Mouse (Mus musculus): ENCODE measurements around the gene Itga10. TPM values are rescaled to one million over a fixed set of nuclear protein-coding genes. Genes with fewer than 3 reads are reported as not detected.

Gene Itga10
- polyA plus RNA-seq, 1 experiment = 0.44 TPM

DNA sequence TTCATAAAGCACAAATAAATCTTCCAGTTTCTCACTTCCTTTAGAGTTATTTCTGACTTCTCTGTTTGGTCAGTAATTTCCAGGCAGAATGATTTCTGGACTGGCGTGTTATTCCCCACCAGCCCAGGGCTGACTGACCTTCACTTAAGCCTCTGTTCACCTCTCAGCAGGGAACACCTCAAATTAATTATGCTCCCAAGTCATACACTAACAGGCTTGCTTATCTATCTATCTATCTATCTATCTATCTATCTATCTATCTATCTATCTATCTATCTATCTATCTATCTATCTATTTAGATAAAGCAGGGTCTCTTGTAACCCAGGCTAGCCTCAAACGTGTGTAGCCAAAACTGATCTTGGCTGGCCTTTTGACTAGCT lies 63.3 kb downstream of the Itga10 start:
- H3K27ac ChIP-seq (ENCODE audit: insufficient read depth, low read depth, low read length) = no peak overlapping the region
- H3K4me3 ChIP-seq (ENCODE audit: insufficient read depth, low read length) = no peak overlapping the region
- no peak for TF ChIP-seq POLR2A (IDR thresholded peaks at IDR 0.05; ENCODE audit: borderline replicate concordance, low read depth, low read length)
- no peak for TF ChIP-seq CTCF (IDR thresholded peaks at IDR 0.05; ENCODE audit: low read depth, low read length)
- peaks cover 2% of the 10 kb centered on the region; the same call in 1 of the 2 replicates for H3K4me1 ChIP-seq (ENCODE audit: control insufficient read depth, insufficient read depth, low read length)

Other genes starting within 250 kb of the Itga10 start
- gene BC107364, start 193.3 kb upstream of the Itga10 start, polyA plus RNA-seq (2012; ENCODE audit: insufficient read depth, insufficient read length, missing spikeins) = not detected in 2 replicates
- gene Hfe2, start 120.4 kb upstream of the Itga10 start, polyA plus RNA-seq (2012; ENCODE audit: insufficient read depth, insufficient read length, missing spikeins) = not detected in 2 replicates
- 868 and 944 TPM in 2 replicates for gene Txnip, start 87.6 kb upstream of the Itga10 start, polyA plus RNA-seq (2012; ENCODE audit: insufficient read depth, insufficient read length, missing spikeins)
- gene Gm16253, start 68.6 kb upstream of the Itga10 start, polyA plus RNA-seq (2012; ENCODE audit: insufficient read depth, insufficient read length, missing spikeins) = not detected in 2 replicates
- gene Polr3gl, start 51.4 kb upstream of the Itga10 start, polyA plus RNA-seq (2012; ENCODE audit: insufficient read depth, insufficient read length, missing spikeins) = 111 and 129 TPM in 2 replicates
- gene Ankrd34a, start 48.9 kb upstream of the Itga10 start, polyA plus RNA-seq (2012; ENCODE audit: insufficient read depth, insufficient read length, missing spikeins) = 0.28 TPM in 1 of 2 replicates, not detected in the other
- gene Lix1l, start 44.4 kb upstream of the Itga10 start, polyA plus RNA-seq (2012; ENCODE audit: insufficient read depth, insufficient read length, missing spikeins) = 21.8 and 23.4 TPM in 2 replicates
- 109 and 163 TPM in 2 replicates for gene Rbm8a, start 15.7 kb upstream of the Itga10 start, polyA plus RNA-seq (2012; ENCODE audit: insufficient read depth, insufficient read length, missing spikeins)
- 25.7 and 32.6 TPM in 2 replicates for gene Pex11b, start 10.2 kb upstream of the Itga10 start, polyA plus RNA-seq (2012; ENCODE audit: insufficient read depth, insufficient read length, missing spikeins)
- not detected in 2 replicates for gene Gm42957, start 10.1 kb upstream of the Itga10 start, polyA plus RNA-seq (2012; ENCODE audit: insufficient read depth, insufficient read length, missing spikeins)
- gene Ankrd35, start 24.5 kb downstream of the Itga10 start, polyA plus RNA-seq (2012; ENCODE audit: insufficient read depth, insufficient read length, missing spikeins) = not detected in 2 replicates
- gene Pias3, start 50.8 kb downstream of the Itga10 start, polyA plus RNA-seq (2012; ENCODE audit: insufficient read depth, insufficient read length, missing spikeins) = 43.5 and 44.0 TPM in 2 replicates
- not detected in 2 replicates for gene Nudt17, start 63.0 kb downstream of the Itga10 start, polyA plus RNA-seq (2012; ENCODE audit: insufficient read depth, insufficient read length, missing spikeins)
- gene Polr3c, start 82.0 kb downstream of the Itga10 start, polyA plus RNA-seq (2012; ENCODE audit: insufficient read depth, insufficient read length, missing spikeins) = 41.6 and 49.1 TPM in 2 replicates
- gene Rnf115, start 82.1 kb downstream of the Itga10 start, polyA plus RNA-seq (2012; ENCODE audit: insufficient read depth, insufficient read length, missing spikeins) = 69.5 and 74.8 TPM in 2 replicates
- gene Pdzk1, start 183.7 kb downstream of the Itga10 start, polyA plus RNA-seq (2012; ENCODE audit: insufficient read depth, insufficient read length, missing spikeins) = not detected in 2 replicates
- gene Cd160, start 183.8 kb downstream of the Itga10 start, polyA plus RNA-seq (2012; ENCODE audit: insufficient read depth, insufficient read length, missing spikeins) = not detected in 2 replicates

All from bone marrow macrophage, adult 2 months (primary cell).